Mouse (Mus musculus) hindbrain, embryonic 13.5 days (tissue): ENCODE data around the gene Acsm2. TPM values are rescaled to one million over a fixed set of nuclear protein-coding genes. Genes with fewer than 3 reads are reported as not detected.

Experiments used
- ATAC-seq: fragments of 200-750 bp; cut with Nextera tagmentation; 2 replicates; pipeline ENCODE4 v1.8.0; 2017; ENCODE audit warnings: moderate TSS enrichment; ENCODE audit not compliant: low FRiP score
- H3K27ac ChIP-seq: fragments of 300-500 bp; sonication (generic); 2 replicates; pipeline ENCODE4 v1.5.1; 2015; ENCODE audit warnings: inconsistent platforms, mild to moderate bottlenecking, moderate library complexity
- H3K27me3 ChIP-seq: fragments of 300-500 bp; sonication (generic); 2 replicates; pipeline ENCODE4 v1.6.1; 2015; ENCODE audit warnings: mild to moderate bottlenecking, inconsistent platforms
- H3K36me3 ChIP-seq: fragments of 300-500 bp; sonication (generic); 2 replicates; pipeline ENCODE4 v1.6.1; 2015; ENCODE audit warnings: mild to moderate bottlenecking, inconsistent platforms
- H3K4me1 ChIP-seq: fragments of 300-500 bp; sonication (generic); replicated peaks from 2 replicates; pipeline ENCODE4 v1.6.1; 2015; ENCODE audit warnings: inconsistent platforms
- H3K4me2 ChIP-seq: fragments of 300-500 bp; sonication (generic); 2 replicates; pipeline ENCODE4 v1.6.1; 2015; ENCODE audit warnings: inconsistent platforms, mild to moderate bottlenecking, moderate library complexity
- H3K4me3 ChIP-seq: fragments of 300-500 bp; sonication (generic); 2 replicates; pipeline ENCODE4 v1.5.1; 2015; ENCODE audit warnings: mild to moderate bottlenecking, inconsistent platforms
- H3K9ac ChIP-seq: fragments of 300-500 bp; sonication (generic); 2 replicates; pipeline ENCODE4 v1.6.1; 2015; ENCODE audit warnings: mild to moderate bottlenecking, inconsistent platforms
- H3K9me3 ChIP-seq: fragments of 300-500 bp; sonication (generic); 2 replicates; pipeline ENCODE4 v1.6.1; 2016; ENCODE audit warnings: inconsistent platforms
- WGBS: fragments of 180-500 bp; shearing (Covaris S2); methylation state at CpG from one replicate; pipeline ENCODE4 v1.1.7; 2015; 5-methylcytosine and 5-hydroxymethylcytosine counted together
- polyA plus RNA-seq: library from polyadenylated mRNA; unstranded; fragments of >200 nt; fragmentation: Nextera tagmentation; extraction: Ambion mirVana; gene quantifications from 2 replicates; pipeline ENCODE4 v1.2.1, GENCODE M21; 2015

The Acsm2 gene
- polyA plus RNA-seq, result not detected in 2 replicates

- Histone ChIP-seq H3K4me2 (no peak within 1 kb of the TSS), H3K36me3 (no peaks in the 10 kb centered on the region), H3K4me1 (no peaks in the 10 kb centered on the region), H3K27me3 (no peaks in the 10 kb centered on the region), H3K4me3 (no peak within 1 kb of the TSS), H3K9me3 (no peaks in the 10 kb centered on the region), H3K27ac (no peak within 1 kb of the TSS), H3K9ac (no peak within 1 kb of the TSS)
- WGBS, result 89% methylated on average over 1 of the region's 1 CpGs
- no peak for ATAC-seq
These were observed at the start of gene Acsm2 for GRCm38 (mm10) chr7:119554040-119554439. Acsm2 (plus strand) TSS chr7:119554340.

- Histone ChIP-seq H3K36me3 (no peaks in the 10 kb centered on the region), H3K4me2 (no peak overlapping the region), H3K9me3 (no peaks in the 10 kb centered on the region), H3K9ac (no peak overlapping the region), H3K27me3 (peaks cover 11% of the 10 kb centered on the region; the same call in 1 of the 2 replicates), H3K27ac (no peak overlapping the region), H3K4me3 (no peak overlapping the region), H3K4me1 (no peaks in the 10 kb centered on the region)
- 97% methylated on average over 4 of the region's 4 CpGs for WGBS
- no peak for ATAC-seq
These were observed 43.0 kb upstream of the Acsm2 start for GRCm38 (mm10) chr7:119511143-119511542.

GRCm38 (mm10) chr7:119513056-119513455 lies 41.1 kb upstream of the Acsm2 start:
- WGBS, result 33% methylated on average over 7 of the region's 7 CpGs

GRCm38 (mm10) chr7:119515492-119516271 lies 38.5 kb upstream of the Acsm2 start:
- Histone ChIP-seq H3K4me1 (no peaks in the 10 kb centered on the region), H3K36me3 (no peaks in the 10 kb centered on the region), H3K9ac (no peak overlapping the region), H3K4me2 (no peak overlapping the region), H3K4me3 (no peak overlapping the region), H3K27ac (no peak overlapping the region), H3K27me3 (peaks cover 16% of the 10 kb centered on the region; the same call in 1 of the 2 replicates), H3K9me3 (no peaks in the 10 kb centered on the region)
- ATAC-seq, result 0 out of 2 replicates have a peak, but pooled peaks have one; percentile 57
- WGBS, result 74% methylated on average over 10 of the region's 10 CpGs

More at GRCm38 (mm10) chr7:119513056-119513455, 41.1 kb upstream of the Acsm2 start:
- ATAC-seq, result no peak
- Histone ChIP-seq H3K27ac (no peak overlapping the region), H3K9ac (no peak overlapping the region), H3K4me2 (no peak overlapping the region), H3K4me3 (no peak overlapping the region), H3K9me3 (no peaks in the 10 kb centered on the region), H3K36me3 (no peaks in the 10 kb centered on the region), H3K27me3 (peaks cover 16% of the 10 kb centered on the region; the same call in 1 of the 2 replicates), H3K4me1 (no peaks in the 10 kb centered on the region)

- H3K27ac ChIP-seq, result no peak overlapping the region
- 84% methylated on average over 7 of the region's 7 CpGs for WGBS
- ATAC-seq, result no peak
- no peak overlapping the region for H3K9ac ChIP-seq
- peaks cover 16% of the 10 kb centered on the region; the same call in 1 of the 2 replicates for H3K27me3 ChIP-seq
- H3K36me3 ChIP-seq, result no peaks in the 10 kb centered on the region
- H3K4me2 ChIP-seq, result no peak overlapping the region
- H3K9me3 ChIP-seq, result no peaks in the 10 kb centered on the region
- H3K4me3 ChIP-seq, result no peak overlapping the region
- H3K4me1 ChIP-seq, result no peaks in the 10 kb centered on the region
These were observed 37.9 kb upstream of the Acsm2 start for GRCm38 (mm10) chr7:119516272-119516558.

GRCm38 (mm10) chr7:119519163-119519562 lies 35.0 kb upstream of the Acsm2 start, which contains the start of gene Acsm5:
Acsm5 (plus strand) TSS chr7:119519463.
- H3K4me3 ChIP-seq, result no peak within 1 kb of the TSS
- no peak within 1 kb of the TSS for H3K27ac ChIP-seq
- 0 out of 2 replicates have a peak, but pooled peaks cover 9% of the 10 kb centered on the region for H3K27me3 ChIP-seq
- no peak within 1 kb of the TSS for H3K9ac ChIP-seq
- H3K4me1 ChIP-seq, result no peaks in the 10 kb centered on the region
- ATAC-seq, result no peak
- 72% methylated on average over 5 of the region's 5 CpGs for WGBS
- no peak within 1 kb of the TSS for H3K4me2 ChIP-seq
- H3K36me3 ChIP-seq, result no peaks in the 10 kb centered on the region
- no peaks in the 10 kb centered on the region for H3K9me3 ChIP-seq

- H3K4me3 ChIP-seq, result no peak overlapping the region
- H3K4me2 ChIP-seq, result no peak overlapping the region
- H3K4me1 ChIP-seq, result no peaks in the 10 kb centered on the region
- 48% methylated on average over 5 of the region's 5 CpGs for WGBS
- H3K36me3 ChIP-seq, result no peaks in the 10 kb centered on the region
- 0 out of 2 replicates have a peak, but pooled peaks cover 9% of the 10 kb centered on the region for H3K27me3 ChIP-seq
- H3K27ac ChIP-seq, result no peak overlapping the region
- H3K9me3 ChIP-seq, result no peaks in the 10 kb centered on the region
- no peak overlapping the region for H3K9ac ChIP-seq
- no peak for ATAC-seq
These were observed 34.5 kb upstream of the Acsm2 start for GRCm38 (mm10) chr7:119519654-119520053.

- Histone ChIP-seq H3K9ac (no peak overlapping the region), H3K4me2 (no peak overlapping the region), H3K27ac (no peak overlapping the region), H3K27me3 (0 out of 2 replicates have a peak, but pooled peaks cover 2% of the 10 kb centered on the region), H3K36me3 (no peaks in the 10 kb centered on the region), H3K9me3 (no peaks in the 10 kb centered on the region), H3K4me1 (peaks cover 5% of the 10 kb centered on the region), H3K4me3 (no peak overlapping the region)
- WGBS, result 84% methylated on average over 3 of the region's 3 CpGs
- ATAC-seq, result no peak
These were observed 32.3 kb upstream of the Acsm2 start for GRCm38 (mm10) chr7:119521816-119522215.

GRCm38 (mm10) chr7:119522385-119522784 lies 31.8 kb upstream of the Acsm2 start:
- H3K27me3 ChIP-seq, result 0 out of 2 replicates have a peak, but pooled peaks cover 2% of the 10 kb centered on the region
- no peak overlapping the region for H3K4me3 ChIP-seq
- WGBS, result 83% methylated on average over 1 of the region's 1 CpGs
- H3K36me3 ChIP-seq, result no peaks in the 10 kb centered on the region
- H3K9me3 ChIP-seq, result no peaks in the 10 kb centered on the region
- peaks cover 5% of the 10 kb centered on the region for H3K4me1 ChIP-seq
- H3K27ac ChIP-seq, result no peak overlapping the region
- ATAC-seq, result no peak
- no peak overlapping the region for H3K9ac ChIP-seq
- H3K4me2 ChIP-seq, result no peak overlapping the region

- Histone ChIP-seq H3K27me3 (no peaks in the 10 kb centered on the region), H3K4me3 (no peak within 1 kb of the TSS), H3K9ac (no peak within 1 kb of the TSS), H3K4me1 (peaks cover 5% of the 10 kb centered on the region), H3K36me3 (no peaks in the 10 kb centered on the region), H3K27ac (no peak within 1 kb of the TSS), H3K4me2 (no peak within 1 kb of the TSS), H3K9me3 (no peaks in the 10 kb centered on the region)
- ATAC-seq, result no peak
- 82% methylated on average over 4 of the region's 4 CpGs for WGBS
These were observed 30.8 kb upstream of the Acsm2 start, which contains the start of gene Pdilt for GRCm38 (mm10) chr7:119523389-119523788. Pdilt (minus strand) TSS chr7:119523489.

GRCm38 (mm10) chr7:119525881-119526281 lies 28.3 kb upstream of the Acsm2 start:
- no peak overlapping the region for H3K4me3 ChIP-seq
- no peaks in the 10 kb centered on the region for H3K36me3 ChIP-seq
- H3K9ac ChIP-seq, result 0 out of 2 replicates have a peak overlapping the region, but pooled peaks have one; percentile 6
- peaks cover 5% of the 10 kb centered on the region for H3K4me1 ChIP-seq
- H3K4me2 ChIP-seq, result no peak overlapping the region
- H3K27ac ChIP-seq, result no peak overlapping the region
- no peaks in the 10 kb centered on the region for H3K9me3 ChIP-seq
- ATAC-seq, result no peak
- no peaks in the 10 kb centered on the region for H3K27me3 ChIP-seq
- WGBS, result 42% methylated on average over 2 of the region's 2 CpGs

GRCm38 (mm10) chr7:119526486-119526885 lies 27.7 kb upstream of the Acsm2 start:
- ATAC-seq, result no peak
- Histone ChIP-seq H3K4me2 (no peak overlapping the region), H3K27ac (no peak overlapping the region), H3K9me3 (no peaks in the 10 kb centered on the region), H3K9ac (0 out of 2 replicates have a peak overlapping the region, but pooled peaks have one; percentile 6), H3K36me3 (no peaks in the 10 kb centered on the region), H3K4me1 (peaks cover 5% of the 10 kb centered on the region), H3K4me3 (no peak overlapping the region), H3K27me3 (no peaks in the 10 kb centered on the region)
- 72% methylated on average over 13 of the region's 13 CpGs for WGBS

- H3K9ac ChIP-seq, result no peak overlapping the region
- ATAC-seq, result no peak
- no peak overlapping the region for H3K27ac ChIP-seq
- H3K36me3 ChIP-seq, result no peaks in the 10 kb centered on the region
- no peak overlapping the region for H3K4me3 ChIP-seq
- WGBS, result 94% methylated on average over 1 of the region's 1 CpGs
- peaks cover 5% of the 10 kb centered on the region for H3K4me1 ChIP-seq
- no peak overlapping the region for H3K4me2 ChIP-seq
- no peaks in the 10 kb centered on the region for H3K27me3 ChIP-seq
- no peaks in the 10 kb centered on the region for H3K9me3 ChIP-seq
These were observed 27.0 kb upstream of the Acsm2 start for GRCm38 (mm10) chr7:119527135-119527534.
